Mouse (Mus musculus) stomach, postnatal 0 days (tissue): ENCODE results near the gene Rps5.

Experiments used
- CTCF ChIP-seq: IDR thresholded peaks from 2 replicates; pipeline ENCODE4 v1.5.1; 2016; ENCODE audit warnings: antibody characterized with exemption, low read depth, mild to moderate bottlenecking, moderate library complexity
- EP300 ChIP-seq: optimal IDR thresholded peaks from 2 replicates; pipeline ENCODE3; 2016; ENCODE audit warnings: antibody characterized with exemption

GRCm38 (mm10) chr7:12880036-12880435 lies 42.1 kb upstream of the Rps5 start:
- TF ChIP-seq CTCF (no peak), EP300 (no peak)
